Mouse (Mus musculus) embryonic facial prominence, embryonic 10.5 days (tissue): Measurements from ENCODE around the gene Bex2. TPM values are rescaled to one million over a fixed set of nuclear protein-coding genes. Genes with fewer than 3 reads are reported as not detected.
"Not testable (repeated sequence)": the region's sequence is repeated elsewhere in the genome, so short reads cannot be mapped to it uniquely, and the experiment has no call there.

Source experiments
- DNase-seq: peaks from one replicate; pipeline ENCODE4 v3.0.0-alpha.2; 2017; ENCODE audit warnings: low spot score
- H3K27ac ChIP-seq: fragments of 300-500 bp; sonication (generic); replicated peaks from 2 replicates; pipeline ENCODE4 v1.5.1; 2016; ENCODE audit warnings: mild to moderate bottlenecking
- H3K27me3 ChIP-seq: fragments of 300-500 bp; sonication (generic); replicated peaks from 2 replicates; pipeline ENCODE4 v1.6.1; 2016; ENCODE audit warnings: low read depth, mild to moderate bottlenecking; ENCODE audit not compliant: poor library complexity, severe bottlenecking
- H3K36me3 ChIP-seq: fragments of 300-500 bp; sonication (generic); replicated peaks from 2 replicates; pipeline ENCODE4 v1.6.1; 2016; ENCODE audit warnings: mild to moderate bottlenecking, moderate library complexity
- H3K4me1 ChIP-seq: fragments of 300-500 bp; sonication (generic); 2 replicates; pipeline ENCODE4 v1.6.1; 2016
- H3K4me3 ChIP-seq: fragments of 300-500 bp; sonication (generic); 2 replicates; pipeline ENCODE4 v1.5.1; 2016; ENCODE audit warnings: mild to moderate bottlenecking, moderate library complexity
- H3K9me3 ChIP-seq: fragments of 300-500 bp; sonication (generic); 2 replicates; pipeline ENCODE4 v1.6.1; 2016; ENCODE audit warnings: mild to moderate bottlenecking
- WGBS: fragments of 180-500 bp; shearing (Covaris S2); methylation state at CpG from one replicate; pipeline ENCODE4 v1.1.7; 2016; 5-methylcytosine and 5-hydroxymethylcytosine counted together
- polyA plus RNA-seq: library from polyadenylated mRNA; unstranded; fragments of >200 nt; fragmentation: Nextera tagmentation; extraction: Ambion mirVana; gene quantifications from 2 replicates; pipeline ENCODE4 v1.2.1, GENCODE M21; 2016

The Bex2 gene
- 249 and 257 TPM in 2 replicates for polyA plus RNA-seq

DNA sequence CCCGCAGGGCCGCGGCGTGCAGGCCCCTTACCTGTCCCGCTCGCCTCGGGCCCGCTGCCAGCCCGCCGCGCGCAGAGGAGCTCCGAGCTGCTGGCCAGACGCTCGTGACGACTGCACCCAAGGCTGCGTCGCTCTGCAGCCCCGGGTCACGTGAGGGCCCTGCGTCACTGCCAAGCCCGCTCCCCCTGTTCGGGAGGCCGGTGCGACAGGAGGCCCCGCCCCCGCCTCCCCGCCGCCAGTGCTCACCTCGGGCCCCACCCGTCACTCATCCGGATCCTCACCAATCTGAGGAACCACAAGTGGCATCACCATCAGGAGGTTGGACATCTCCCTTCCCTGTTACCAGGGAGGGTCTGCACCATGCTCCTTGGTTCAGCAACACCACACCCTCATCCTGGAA, at the start of gene Bex2:
Gene Bex2 (minus strand): TSS at position 217 of the 400 bp plus-strand sequence.
- peaks cover 20% of the 10 kb centered on the region for H3K27me3 ChIP-seq
- WGBS: 26% methylated on average over 9 of the region's 32 CpGs
- H3K4me1 ChIP-seq, H3K9me3 ChIP-seq: not testable (repeated sequence)
- H3K27ac ChIP-seq: peak within 1 kb of the TSS; percentile 77
- H3K4me3 ChIP-seq: peak within 1 kb of the TSS; percentile 60
- peak; percentile 40 for DNase-seq
- H3K36me3 ChIP-seq: peaks cover 13% of the 10 kb centered on the region

GRCm38 (mm10) chrX:136115419-136115961, 47.5 kb upstream of the Bex2 start:
- H3K27ac ChIP-seq: peak overlapping the region; percentile 81
- no peaks in the 10 kb centered on the region for H3K9me3 ChIP-seq
- H3K4me1 ChIP-seq: no peaks in the 10 kb centered on the region
- WGBS: 26% methylated on average over 23 of the region's 23 CpGs
- H3K36me3 ChIP-seq: no peaks in the 10 kb centered on the region
- peak overlapping the region; percentile 59 for H3K4me3 ChIP-seq
- peak; percentile 84 for DNase-seq
- H3K27me3 ChIP-seq: peaks cover 36% of the 10 kb centered on the region

- no peak for DNase-seq
- peak overlapping the region; percentile 59 for H3K4me3 ChIP-seq
- no peak overlapping the region for H3K27ac ChIP-seq
- WGBS: 50% methylated on average over 4 of the region's 4 CpGs
- peaks cover 39% of the 10 kb centered on the region for H3K27me3 ChIP-seq
- H3K9me3 ChIP-seq: no peaks in the 10 kb centered on the region
- H3K36me3 ChIP-seq: no peaks in the 10 kb centered on the region
- no peaks in the 10 kb centered on the region for H3K4me1 ChIP-seq
Measured at GRCm38 (mm10) chrX:136115015-136115414, 47.0 kb upstream of the Bex2 start.

DNA sequence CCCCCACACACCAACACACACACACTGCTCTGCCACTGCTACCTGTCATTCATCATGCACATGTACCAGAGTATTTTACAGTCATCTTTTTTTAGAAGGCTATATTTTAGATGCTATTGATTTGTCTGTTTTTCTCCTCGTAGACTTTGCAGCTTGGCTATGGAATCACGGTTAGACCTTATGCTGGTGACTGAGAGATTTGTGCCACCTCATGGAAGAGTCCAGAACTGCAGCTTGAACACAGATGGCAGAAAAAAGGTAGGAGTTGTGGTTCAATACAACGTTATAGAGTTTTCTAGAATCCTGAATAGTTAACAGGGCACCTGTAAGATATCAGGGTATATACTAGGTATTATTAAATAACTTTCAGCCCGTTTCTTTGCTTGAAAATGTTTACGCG, 39.9 kb upstream of the Bex2 start:
- Histone ChIP-seq H3K4me3 (no peak overlapping the region), H3K27ac (no peak overlapping the region), H3K36me3 (no peaks in the 10 kb centered on the region), H3K4me1 (no peaks in the 10 kb centered on the region), H3K27me3 (peaks cover 32% of the 10 kb centered on the region), H3K9me3 (no peaks in the 10 kb centered on the region)
- WGBS: 46% methylated on average over 6 of the region's 6 CpGs
- DNase-seq: peak; percentile 40

GRCm38 (mm10) chrX:136104724-136105088, 36.7 kb upstream of the Bex2 start:
- WGBS: 77% methylated on average over 3 of the region's 3 CpGs
- Histone ChIP-seq H3K4me3 (no peak overlapping the region), H3K27me3 (peaks cover 14% of the 10 kb centered on the region), H3K4me1 (no peaks in the 10 kb centered on the region), H3K9me3 (no peaks in the 10 kb centered on the region), H3K36me3 (no peaks in the 10 kb centered on the region), H3K27ac (no peak overlapping the region)
- DNase-seq: no peak

GRCm38 (mm10) chrX:136104046-136104723, 36.1 kb upstream of the Bex2 start:
- H3K36me3 ChIP-seq: no peaks in the 10 kb centered on the region
- H3K4me3 ChIP-seq: no peak overlapping the region
- no peaks in the 10 kb centered on the region for H3K9me3 ChIP-seq
- DNase-seq: no peak
- H3K27me3 ChIP-seq: peaks cover 10% of the 10 kb centered on the region
- WGBS: 76% methylated on average over 4 of the region's 4 CpGs
- H3K27ac ChIP-seq: no peak overlapping the region
- no peaks in the 10 kb centered on the region for H3K4me1 ChIP-seq

DNA sequence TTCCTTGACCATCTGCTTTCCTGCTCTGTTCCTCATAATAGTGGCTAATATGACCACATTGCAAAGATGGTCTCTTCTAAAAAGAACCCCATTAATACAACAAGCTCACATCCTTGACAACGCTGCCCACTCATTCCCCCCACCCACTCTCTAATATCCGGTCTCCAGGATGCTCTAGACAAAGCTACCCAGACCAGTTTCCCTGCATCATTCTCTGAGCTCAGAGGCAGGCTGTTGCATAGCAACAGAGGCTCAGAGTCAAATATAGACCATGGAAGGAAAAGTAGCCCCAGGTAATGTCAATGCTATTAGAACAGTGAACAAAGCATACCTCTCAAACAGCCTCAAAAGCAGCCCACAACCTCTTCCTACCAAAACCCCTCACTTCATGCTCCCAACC, 26.4 kb upstream of the Bex2 start:
- no peaks in the 10 kb centered on the region for H3K36me3 ChIP-seq
- WGBS: 56% methylated on average over 2 of the region's 2 CpGs
- H3K4me3 ChIP-seq: no peak overlapping the region
- no peaks in the 10 kb centered on the region for H3K4me1 ChIP-seq
- DNase-seq: no peak
- H3K27ac ChIP-seq: no peak overlapping the region
- H3K27me3 ChIP-seq: peaks cover 50% of the 10 kb centered on the region
- no peaks in the 10 kb centered on the region for H3K9me3 ChIP-seq

DNA sequence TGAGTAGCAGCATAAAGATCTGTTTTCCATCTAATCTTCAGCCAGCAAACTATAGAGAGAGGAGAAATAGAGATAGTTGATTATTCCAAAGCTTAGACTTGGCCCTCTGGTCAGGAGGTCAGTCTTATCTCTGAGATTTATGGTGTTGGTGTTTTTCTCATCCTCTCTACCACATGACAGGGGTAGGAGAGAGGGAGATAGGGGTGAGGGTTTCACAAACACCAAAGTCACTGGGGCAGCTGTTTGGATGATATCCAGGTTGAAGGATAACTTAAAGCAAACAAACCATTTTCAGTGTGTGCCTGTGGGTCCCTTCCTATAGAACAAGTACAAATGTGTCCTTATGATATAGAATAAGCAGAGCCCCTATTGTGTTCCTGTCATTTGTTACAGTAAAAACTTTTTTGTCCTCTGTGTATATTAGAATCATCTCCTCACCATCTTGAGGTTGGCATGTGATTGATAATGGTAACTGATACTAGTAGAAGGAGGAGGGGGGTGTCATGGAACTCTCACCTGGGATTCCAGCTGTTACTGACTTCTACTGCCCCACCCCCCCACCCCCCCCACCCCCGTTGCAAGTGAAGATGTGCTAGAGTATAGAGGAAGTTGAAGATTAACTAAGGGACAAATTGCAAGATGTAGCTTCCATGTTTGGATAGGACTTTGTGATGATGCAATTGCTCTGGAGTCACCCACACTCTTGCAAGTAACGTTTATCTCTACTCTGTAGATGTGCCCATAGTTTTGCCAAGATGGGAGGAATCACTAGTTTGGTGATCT, 24.7 kb upstream of the Bex2 start:
- H3K4me3 ChIP-seq: no peak overlapping the region
- H3K9me3 ChIP-seq: no peaks in the 10 kb centered on the region
- no peaks in the 10 kb centered on the region for H3K36me3 ChIP-seq
- no peak for DNase-seq
- H3K4me1 ChIP-seq: no peaks in the 10 kb centered on the region
- peaks cover 44% of the 10 kb centered on the region for H3K27me3 ChIP-seq
- H3K27ac ChIP-seq: no peak overlapping the region
- WGBS: 47% methylated on average over 2 of the region's 2 CpGs

- H3K27me3 ChIP-seq: peaks cover 7% of the 10 kb centered on the region; the same call in 1 of the 2 replicates
- no peak within 1 kb of the TSS for H3K4me3 ChIP-seq
- H3K4me1 ChIP-seq: no peaks in the 10 kb centered on the region
- H3K9me3 ChIP-seq: no peaks in the 10 kb centered on the region
- no peak for DNase-seq
- no peaks in the 10 kb centered on the region for H3K36me3 ChIP-seq
- 86% methylated on average over 9 of the region's 9 CpGs for WGBS
- H3K27ac ChIP-seq: no peak within 1 kb of the TSS
Measured at GRCm38 (mm10) chrX:136085155-136085554, 17.1 kb upstream of the Bex2 start, which contains the start of gene Nxf3. Gene Nxf3 (minus strand): TSS chrX:136085255.

DNA sequence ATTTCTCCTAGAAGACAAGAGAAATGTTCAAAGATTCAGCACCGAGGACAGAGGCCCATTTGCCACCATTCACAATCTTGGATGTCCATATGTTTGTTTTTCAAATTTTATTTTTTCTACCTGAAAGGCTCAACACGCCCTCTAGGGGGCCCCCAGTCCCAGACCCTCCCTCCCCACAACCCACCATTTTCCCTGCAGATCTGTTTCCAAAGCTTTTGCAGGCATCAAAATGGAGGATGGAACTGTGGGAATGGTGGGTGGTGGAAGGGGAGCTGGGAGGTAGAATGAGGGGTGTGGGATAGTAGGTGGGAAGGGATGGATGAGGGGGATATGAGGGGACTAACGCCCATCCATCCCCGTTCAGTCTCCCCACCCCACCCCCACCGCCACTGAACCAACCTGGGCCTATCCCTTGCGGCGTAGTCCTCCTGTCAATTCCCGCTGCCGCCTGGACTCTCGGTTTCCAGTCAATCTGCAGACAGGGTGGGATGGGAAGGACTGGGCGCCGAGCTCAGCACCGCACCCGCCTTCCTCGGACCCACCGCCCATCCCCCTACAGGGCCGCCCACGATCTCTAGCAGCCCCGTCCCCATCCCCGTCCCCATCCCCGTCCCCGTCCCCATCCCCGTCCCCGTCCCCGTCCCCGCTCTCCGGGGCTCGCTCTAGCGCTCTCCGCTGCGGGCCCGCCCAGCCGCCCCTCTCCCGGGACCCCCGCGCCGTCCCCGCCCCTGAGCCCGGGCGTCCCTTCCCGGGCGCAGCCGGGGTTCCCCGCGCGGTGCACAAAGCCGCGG, 640 bp downstream of the Bex2 start:
- H3K27ac ChIP-seq: peak overlapping the region; percentile 77
- peaks cover 17% of the 10 kb centered on the region for H3K27me3 ChIP-seq
- H3K4me3 ChIP-seq: peak overlapping the region; percentile 60
- 9% methylated on average over 13 of the region's 48 CpGs for WGBS
- peak; percentile 67 for DNase-seq
- peaks cover 13% of the 10 kb centered on the region for H3K36me3 ChIP-seq
- H3K9me3 ChIP-seq, H3K4me1 ChIP-seq: not testable (repeated sequence)

- no peaks in the 10 kb centered on the region for H3K9me3 ChIP-seq
- WGBS: 82% methylated on average over 1 of the region's 1 CpGs
- no peak overlapping the region for H3K4me3 ChIP-seq
- no peak overlapping the region for H3K27ac ChIP-seq
- no peaks in the 10 kb centered on the region for H3K4me1 ChIP-seq
- DNase-seq: no peak
- H3K27me3 ChIP-seq: peaks cover 25% of the 10 kb centered on the region
- H3K36me3 ChIP-seq: peaks cover 1% of the 10 kb centered on the region; the same call in 1 of the 2 replicates
Measured at GRCm38 (mm10) chrX:136060698-136061097, 7.3 kb downstream of the Bex2 start.

- Histone ChIP-seq H3K4me1 (no peaks in the 10 kb centered on the region), H3K27me3 (no peaks in the 10 kb centered on the region; the same call in 1 of the 2 replicates), H3K9me3 (no peaks in the 10 kb centered on the region), H3K27ac (no peak overlapping the region), H3K36me3 (no peaks in the 10 kb centered on the region), H3K4me3 (no peak overlapping the region)
- DNase-seq: no peak
- 85% methylated on average over 2 of the region's 2 CpGs for WGBS
Measured at GRCm38 (mm10) chrX:136051219-136051618, 16.8 kb downstream of the Bex2 start.
